Mouse (Mus musculus) adrenal gland, postnatal 14 days (tissue): ENCODE data around the gene Pcnx4. TPM values are rescaled to one million over a fixed set of nuclear protein-coding genes. Genes with fewer than 3 reads are reported as not detected.
"Not testable (repeated sequence)": the region's sequence is repeated elsewhere in the genome, so short reads cannot be mapped to it uniquely, and the experiment has no call there.

ENCODE experiments used
- DNase-seq: peaks from one replicate; pipeline ENCODE4 v3.0.0; 2021; ENCODE audit warnings: mixed read lengths
- total RNA-seq: library from RNA; stranded (reverse); gene quantifications from 2 replicates; pipeline ENCODE4 v1.2.3, GENCODE M21; 2021

Gene Pcnx4
- total RNA-seq, 1 experiment from 2014 or later, result 6.4 TPM

- DNase-seq, result no peak
Measured at GRCm38 (mm10) chr12:72594001-72594400, 57.8 kb downstream of the Pcnx4 start.

DNA sequence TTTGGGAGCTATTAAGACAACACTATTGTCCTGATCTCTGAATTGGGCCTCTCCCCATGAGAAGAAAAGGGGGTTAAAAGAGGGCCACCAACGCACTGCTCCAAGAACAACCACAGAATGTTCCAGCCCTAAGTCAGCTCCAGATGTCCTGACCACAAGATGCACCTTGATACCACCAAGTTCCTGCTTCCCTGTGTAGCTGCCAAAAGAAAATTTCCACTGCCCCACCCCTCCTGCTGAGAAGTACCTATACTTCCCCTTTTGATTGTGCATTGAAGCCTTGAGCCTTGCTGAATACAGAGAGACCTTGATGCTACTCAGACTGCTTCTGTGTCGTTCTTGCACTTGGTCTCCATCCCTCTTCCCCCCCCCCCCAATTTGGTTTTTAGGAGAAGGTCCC is 62.5 kb downstream of the Pcnx4 start:
- not testable (repeated sequence) for DNase-seq

DNA sequence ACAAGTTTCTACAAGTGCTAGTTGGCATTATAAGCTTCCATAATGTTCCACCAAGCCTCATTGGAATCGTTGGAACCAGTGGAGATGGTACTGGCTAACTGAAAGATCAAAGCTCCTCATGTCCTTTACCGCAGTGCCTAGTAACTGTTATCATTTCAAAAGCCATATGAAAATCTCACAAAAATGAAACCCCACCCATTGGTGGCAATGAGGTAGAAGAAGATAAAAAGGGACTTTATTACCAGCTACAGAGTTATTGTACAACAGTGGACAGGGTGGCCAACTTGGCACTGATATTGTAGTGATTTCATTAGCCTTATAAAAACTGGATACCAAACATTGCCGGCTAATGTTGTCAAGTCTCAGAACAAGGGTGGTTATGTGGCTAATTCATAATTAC is 75.9 kb downstream of the Pcnx4 start:
- DNase-seq, result no peak

DNA sequence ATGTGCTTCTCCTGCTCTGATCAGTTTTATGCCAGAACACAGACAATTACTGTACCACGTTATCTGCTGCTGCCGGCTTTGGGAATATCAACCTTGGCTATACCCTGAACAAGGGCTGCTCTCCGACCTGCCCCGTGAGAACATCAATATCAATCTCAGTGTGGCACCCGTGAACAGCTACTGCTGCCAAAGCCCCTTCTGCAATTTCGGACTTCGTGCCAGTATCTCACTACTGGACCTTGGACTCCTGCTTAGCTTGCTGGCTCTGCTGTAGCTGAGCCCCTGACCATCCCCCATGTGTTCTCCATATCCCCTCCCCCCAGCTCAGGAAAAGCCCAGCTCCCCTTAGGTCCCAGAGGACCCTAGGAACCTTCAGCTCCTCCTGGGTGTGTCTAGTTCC is 84.7 kb downstream of the Pcnx4 start:
- no peak for DNase-seq

DNA sequence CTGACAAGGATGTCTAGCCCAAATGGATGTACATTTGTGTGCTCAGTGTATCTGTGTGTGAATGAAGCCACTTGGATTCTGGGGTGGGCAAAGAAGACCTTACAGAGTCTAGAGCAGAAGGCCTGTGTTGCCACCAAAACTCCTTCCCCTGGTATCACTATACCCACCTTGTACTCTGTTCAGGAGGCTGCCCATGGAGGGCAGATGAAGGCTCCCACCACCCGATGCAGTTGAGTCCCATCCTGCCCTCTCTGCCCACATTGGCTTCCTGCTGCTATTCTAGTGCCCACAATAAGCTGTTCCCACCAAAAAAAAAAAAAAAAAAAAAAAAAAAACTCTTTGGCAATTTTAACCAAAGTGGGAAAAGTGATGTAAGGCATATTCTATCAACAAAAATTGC is 85.3 kb downstream of the Pcnx4 start:
- no peak for DNase-seq

GRCm38 (mm10) chr12:72622853-72623496 is 86.8 kb downstream of the Pcnx4 start:
- no peak for DNase-seq

DNA sequence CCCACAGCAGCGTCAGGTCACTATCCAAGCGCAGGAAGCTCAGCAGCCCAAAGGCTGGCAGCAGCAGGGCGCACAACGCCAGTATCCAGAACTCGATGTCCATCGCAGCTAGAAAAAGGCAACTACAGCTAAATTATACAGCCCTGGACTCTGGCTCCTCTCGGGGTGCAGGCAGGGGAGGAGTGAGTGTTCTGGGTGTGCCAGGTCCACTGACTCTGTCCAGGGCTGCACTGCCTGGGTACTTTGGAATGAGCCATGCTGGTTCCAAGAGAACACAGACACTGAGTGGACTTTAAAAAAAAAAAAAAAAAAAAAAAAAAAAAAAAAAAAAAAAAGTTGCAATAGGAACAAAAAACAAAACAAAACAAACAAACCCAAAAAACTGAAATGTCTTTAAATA is 92.6 kb downstream of the Pcnx4 start:
- DNase-seq, result no peak

Other genes with a start within 250 kb of the Pcnx4 start
- 19.1 and 37.3 TPM in 2 replicates for gene Rtn1, start 127.3 kb upstream of the Pcnx4 start, total RNA-seq
- 2.9 and 4.4 TPM in 2 replicates for gene Lrrc9, start 94.5 kb upstream of the Pcnx4 start, total RNA-seq
- not detected in 2 replicates for gene Gm4756, start 113.3 kb downstream of the Pcnx4 start, total RNA-seq
- 159 and 182 TPM in 2 replicates for gene Dhrs7, start 128.5 kb downstream of the Pcnx4 start, total RNA-seq
- 244 and 247 TPM in 2 replicates for gene Ppm1a, start 221.1 kb downstream of the Pcnx4 start, total RNA-seq